Mouse (Mus musculus) C2C12 (cell line): Measurements from ENCODE around the gene Hist1h4f. TPM values are rescaled to one million over a fixed set of nuclear protein-coding genes. Genes with fewer than 3 reads are reported as not detected.
A peak's percentile ranks its signal among the peaks of the same experiment; 100 is the strongest.

Experiments used
- H3K27me3 ChIP-seq: one replicate; pipeline ENCODE4 v1.6.1; 2011; ENCODE audit not compliant: control insufficient read depth, insufficient read depth, insufficient read length
- H3K36me3 ChIP-seq: one replicate; pipeline ENCODE4 v1.6.1; 2011; ENCODE audit not compliant: control insufficient read depth, insufficient read depth
- H3K4me3 ChIP-seq: one replicate; pipeline ENCODE4 v1.5.1; 2011; ENCODE audit warnings: mild to moderate bottlenecking, control low read depth; ENCODE audit not compliant: poor library complexity, insufficient read depth, severe bottlenecking
- H3K79me2 ChIP-seq: one replicate; pipeline ENCODE4 v1.6.1; 2011; ENCODE audit not compliant: control insufficient read depth, insufficient read depth
- H3K79me3 ChIP-seq: one replicate; pipeline ENCODE4 v1.6.1; 2011; ENCODE audit warnings: low read depth, control low read depth
- H3ac ChIP-seq: one replicate; pipeline ENCODE3; 2011; ENCODE audit warnings: low read depth; ENCODE audit not compliant: control insufficient read depth, insufficient read length
- CEBPB ChIP-seq: IDR thresholded peaks from one replicate; pipeline ENCODE4 v1.6.1; 2011; ENCODE audit warnings: low read depth, mild to moderate bottlenecking, control low read depth, moderate library complexity
- CTCF ChIP-seq: IDR thresholded peaks from one replicate; pipeline ENCODE4 v1.5.1; 2011; ENCODE audit not compliant: control insufficient read depth, insufficient read depth, insufficient read length
- FOSL1 ChIP-seq: IDR thresholded peaks from one replicate; pipeline ENCODE4 v1.8.0; 2011; ENCODE audit warnings: mild to moderate bottlenecking, low read length; ENCODE audit not compliant: poor library complexity, insufficient read depth, severe bottlenecking
- MAX ChIP-seq: IDR thresholded peaks from one replicate; pipeline ENCODE4 v1.6.1; 2011; ENCODE audit warnings: mild to moderate bottlenecking, control low read depth
- MYOD1 ChIP-seq: IDR thresholded peaks from one replicate; pipeline ENCODE4 v1.6.1; 2011; ENCODE audit warnings: low read depth; ENCODE audit not compliant: control insufficient read depth, insufficient read length
- MYOG ChIP-seq: IDR thresholded peaks from one replicate; pipeline ENCODE4 v1.6.1; 2011; ENCODE audit not compliant: control insufficient read depth, insufficient read length; ENCODE audit errors: extremely low read depth
- USF1 ChIP-seq: IDR thresholded peaks from one replicate; pipeline ENCODE4 v1.6.1; 2011; ENCODE audit warnings: low read depth, mild to moderate bottlenecking, control low read depth, moderate library complexity
- polyA plus RNA-seq: library from polyadenylated mRNA; unstranded; fragments of >200 nt; fragmentation: generic; extraction: Trizol; gene quantifications from one replicate; pipeline ENCODE4 v1.2.1, GENCODE M21; 2012; ENCODE audit warnings: missing spikeins

Gene Hist1h4f
- polyA plus RNA-seq, 1 experiment = 7.4 TPM

- Histone ChIP-seq H3K79me2 (peaks cover 17% of the 10 kb centered on the region), H3K79me3 (no peaks in the 10 kb centered on the region), H3ac (peak overlapping the region; percentile 70), H3K27me3 (no peaks in the 10 kb centered on the region), H3K4me3 (peak overlapping the region; percentile 25), H3K36me3 (no peaks in the 10 kb centered on the region)
- TF ChIP-seq CEBPB = no peak
- no peak for TF ChIP-seq CTCF
- TF ChIP-seq MYOD1 = no peak
These were observed 19.0 kb downstream of the Hist1h4f start for GRCm38 (mm10) chr13:23532262-23533075.

GRCm38 (mm10) chr13:23530901-23531875 lies 20.3 kb downstream of the Hist1h4f start, which contains the start of gene Hist1h4h:
TSS of gene Hist1h4h (plus strand) at chr13:23531050.
- H3K36me3 ChIP-seq = no peaks in the 10 kb centered on the region
- TF ChIP-seq CEBPB (peak; percentile 92), MYOD1 (no peak), FOSL1 (no peak), MAX (no peak)
- peak within 1 kb of the TSS; percentile 56 for H3ac ChIP-seq
- peaks cover 4% of the 10 kb centered on the region for H3K79me2 ChIP-seq
- no peaks in the 10 kb centered on the region for H3K27me3 ChIP-seq
- no peaks in the 10 kb centered on the region for H3K79me3 ChIP-seq
- peak within 1 kb of the TSS; percentile 25 for H3K4me3 ChIP-seq

GRCm38 (mm10) chr13:23530181-23530900 lies 21.1 kb downstream of the Hist1h4f start:
- no peaks in the 10 kb centered on the region for H3K79me3 ChIP-seq
- no peaks in the 10 kb centered on the region for H3K36me3 ChIP-seq
- H3K4me3 ChIP-seq = peak overlapping the region; percentile 25
- H3K27me3 ChIP-seq = no peaks in the 10 kb centered on the region
- peak overlapping the region; percentile 36 for H3ac ChIP-seq
- TF ChIP-seq CEBPB (no peak), FOSL1 (no peak), CTCF (no peak), MYOD1 (no peak), MYOG (no peak), USF1 (no peak), MAX (no peak)
- no peaks in the 10 kb centered on the region for H3K79me2 ChIP-seq

- H3K4me3 ChIP-seq = no peak overlapping the region
- H3K79me2 ChIP-seq = no peaks in the 10 kb centered on the region
- TF ChIP-seq MYOG (no peak), CTCF (no peak), MAX (no peak)
- no peaks in the 10 kb centered on the region for H3K27me3 ChIP-seq
- H3K36me3 ChIP-seq = no peaks in the 10 kb centered on the region
- H3ac ChIP-seq = no peak overlapping the region
- H3K79me3 ChIP-seq = no peaks in the 10 kb centered on the region
These were observed 21.8 kb downstream of the Hist1h4f start for GRCm38 (mm10) chr13:23529480-23530165.

- no peaks in the 10 kb centered on the region for H3K36me3 ChIP-seq
- no peaks in the 10 kb centered on the region for H3K79me2 ChIP-seq
- H3K79me3 ChIP-seq = no peaks in the 10 kb centered on the region
- no peak overlapping the region for H3ac ChIP-seq
- no peak overlapping the region for H3K4me3 ChIP-seq
- no peaks in the 10 kb centered on the region for H3K27me3 ChIP-seq
- TF ChIP-seq MYOD1 (no peak), MAX (no peak), MYOG (no peak), CEBPB (no peak), USF1 (no peak), CTCF (no peak), FOSL1 (no peak)
These were observed 22.4 kb downstream of the Hist1h4f start for GRCm38 (mm10) chr13:23529005-23529404.
